Mouse (Mus musculus) bone marrow macrophage, adult 2 months (primary cell): ENCODE results near the gene Tmem104.

Experiments used
- CTCF ChIP-seq: IDR thresholded peaks from 2 replicates; pipeline ENCODE4 v1.5.1; 2012; ENCODE audit warnings: low read depth, mild to moderate bottlenecking, low read length, moderate library complexity
- POLR2A ChIP-seq: IDR thresholded peaks from 2 replicates; pipeline ENCODE4 v1.6.1; 2012; ENCODE audit warnings: mild to moderate bottlenecking, low read depth, low read length, borderline replicate concordance

- TF ChIP-seq CTCF (no peak), POLR2A (no peak)
These were observed 13.2 kb downstream of the Tmem104 start for GRCm38 (mm10) chr11:115200520-115200919.
